Mouse (Mus musculus): Measurements from ENCODE around the gene Gm4952.

Gene Gm4952

DNA sequence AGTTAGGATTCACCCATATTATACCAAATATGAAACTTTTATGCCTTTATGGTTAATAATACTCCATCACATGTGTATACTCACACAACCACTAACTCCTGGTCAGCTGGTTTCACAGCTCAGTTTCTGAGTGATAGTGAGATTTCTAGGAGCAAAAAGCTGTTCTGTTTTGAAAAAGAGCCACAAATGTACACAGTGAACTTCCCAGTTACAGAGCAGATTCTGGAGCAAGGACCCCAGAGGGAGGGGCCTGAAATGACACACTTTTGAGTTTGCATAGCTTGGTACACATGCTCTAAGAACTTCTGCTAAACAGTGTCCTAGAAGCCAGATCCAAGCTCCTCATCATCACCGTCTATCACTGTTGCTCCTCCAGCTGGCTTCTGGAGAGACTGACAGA, at the start of gene Gm4952:
Gene Gm4952 (plus strand): TSS at position 301 of the 400 bp plus-strand sequence.
- no peak for DNase-seq

DNA sequence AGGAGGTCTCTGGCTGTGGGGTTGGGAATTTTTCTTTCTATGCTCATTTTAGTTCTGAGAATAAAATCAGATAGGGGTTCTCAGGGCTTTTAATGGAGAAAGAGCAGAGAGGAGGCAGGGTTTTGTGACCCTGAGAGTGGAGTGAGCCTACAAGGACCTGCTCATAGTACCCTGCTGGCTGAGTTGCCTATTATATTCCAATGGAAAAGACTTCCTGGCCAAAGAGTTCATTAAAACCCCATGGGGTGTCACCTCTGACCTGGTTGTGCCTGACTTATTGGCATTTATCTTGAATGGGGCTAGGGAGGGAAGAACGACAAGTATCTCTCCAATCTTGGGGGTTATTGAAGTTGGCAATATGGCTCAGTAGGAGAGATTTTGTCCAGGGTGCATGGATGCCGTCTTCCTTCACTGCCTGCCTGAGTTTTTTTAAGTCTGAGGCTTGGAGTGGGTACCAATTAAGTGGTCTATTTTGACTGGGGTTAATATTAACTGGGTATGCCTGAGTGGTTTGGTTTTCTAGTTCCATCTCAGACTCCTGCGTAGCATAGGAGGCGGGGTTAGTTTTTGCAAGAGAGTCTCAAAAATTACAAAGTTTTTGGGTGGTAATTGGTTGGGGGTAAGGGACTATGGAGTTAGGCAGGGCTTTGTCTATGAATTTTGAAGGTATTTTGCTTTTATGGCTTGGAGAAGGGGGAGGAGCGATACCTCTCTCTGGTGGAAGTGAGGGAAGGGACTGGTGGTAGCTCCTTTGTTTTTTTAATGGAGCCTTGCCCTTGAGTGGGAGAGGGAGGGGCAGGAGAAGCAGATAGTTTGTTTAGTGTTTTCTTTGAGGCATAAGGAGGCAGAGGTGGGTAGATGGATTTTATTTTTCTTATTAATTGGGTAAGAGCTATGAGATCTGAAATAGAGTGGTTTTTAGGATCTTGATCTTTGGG, 49.5 kb upstream of the Gm4952 start:
- DNase-seq, result no peak

DNA sequence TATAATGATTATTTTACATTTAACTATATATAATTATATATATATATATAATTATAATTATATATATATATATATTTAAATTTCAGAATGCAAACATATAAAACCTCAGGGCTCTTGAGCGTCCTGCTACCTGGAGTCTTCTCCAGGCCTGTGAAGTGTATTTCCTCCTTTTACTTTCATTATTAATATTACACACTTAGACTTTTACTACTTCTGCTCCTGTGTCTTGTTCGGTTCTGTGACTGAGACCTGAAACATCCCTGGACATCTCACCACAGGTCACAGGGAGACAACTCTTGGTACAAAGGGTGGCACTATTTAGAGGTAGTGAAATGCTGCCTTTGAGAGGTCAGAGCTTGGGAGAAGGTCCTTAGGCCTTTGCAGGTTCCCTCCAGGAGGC, 43.5 kb upstream of the Gm4952 start:
- no peak for DNase-seq

DNA sequence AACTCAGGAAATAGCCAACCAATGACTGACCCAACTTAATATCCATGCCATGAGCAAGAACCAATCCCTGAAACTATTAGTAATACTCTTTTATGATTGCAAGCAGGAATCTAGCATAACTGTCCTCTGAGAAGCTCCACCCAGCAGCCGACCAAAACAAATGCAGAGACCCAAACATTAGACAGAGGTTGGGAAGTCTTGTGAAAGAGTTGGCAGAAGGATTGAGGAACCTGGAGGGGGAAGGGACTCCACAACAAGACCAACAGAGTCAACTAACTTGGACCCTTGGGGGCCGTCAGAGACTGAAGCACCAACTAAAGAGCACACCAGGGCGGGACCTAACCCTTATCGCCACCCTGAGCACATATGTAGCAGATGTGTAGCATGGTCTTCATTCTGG, 41.6 kb upstream of the Gm4952 start:
- no peak for DNase-seq

DNA sequence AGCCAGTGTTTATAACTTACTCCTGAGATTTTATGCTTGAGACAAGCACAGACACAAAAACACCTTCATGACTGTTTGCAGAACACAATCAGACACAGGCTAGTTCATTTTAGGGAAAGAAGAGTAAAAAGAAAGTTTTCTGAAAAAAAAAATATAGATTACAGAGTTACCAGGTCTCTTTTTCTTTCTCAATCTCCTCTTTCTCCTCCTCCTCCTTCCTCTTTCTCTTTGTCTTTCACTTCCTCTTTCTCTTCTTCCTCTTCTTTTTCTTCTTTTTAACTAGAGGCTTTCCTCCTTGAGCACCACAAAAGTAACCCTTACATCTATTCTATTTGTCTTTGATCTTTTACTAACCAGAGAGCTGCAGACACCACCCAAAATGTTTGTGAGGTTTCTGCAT, 35.6 kb upstream of the Gm4952 start:
- DNase-seq, result no peak

DNA sequence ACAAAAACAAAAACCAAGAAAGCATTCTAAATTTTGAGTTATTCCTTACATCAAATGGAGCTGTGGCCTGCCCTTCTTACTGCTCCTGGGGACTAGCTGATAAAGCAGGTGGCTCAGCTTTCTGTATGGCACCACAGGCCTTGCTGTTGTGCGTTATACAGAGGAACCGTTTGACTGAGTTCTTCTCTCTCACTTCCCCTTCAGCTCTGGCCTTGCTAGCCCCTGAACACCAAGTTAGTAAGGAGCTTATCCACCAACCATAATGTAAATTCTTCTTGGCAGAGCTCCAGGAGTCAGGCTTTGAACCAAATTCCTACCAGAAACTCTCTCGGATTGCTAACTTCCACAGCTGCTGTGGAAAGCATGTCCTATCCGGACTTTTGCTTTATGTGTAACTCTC, 32.8 kb upstream of the Gm4952 start:
- no peak for DNase-seq

DNA sequence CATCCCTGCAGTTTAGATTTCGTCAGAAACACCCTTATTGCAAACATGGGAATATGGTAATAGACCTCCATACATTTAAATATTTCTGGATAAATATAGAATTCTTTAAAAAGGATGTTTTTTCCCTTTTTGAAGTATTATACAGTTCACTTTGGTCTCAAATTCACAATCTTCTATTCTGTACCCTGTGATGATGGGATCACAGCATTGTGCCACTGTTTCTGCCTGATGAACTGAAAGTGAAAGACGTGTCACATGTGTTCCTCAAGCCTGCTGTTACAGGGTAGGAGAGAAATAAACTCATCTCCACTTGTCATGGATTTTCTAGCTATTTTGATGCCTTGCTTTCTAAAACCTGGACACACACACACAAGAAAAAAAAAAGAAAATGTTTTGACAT, 28.9 kb upstream of the Gm4952 start:
- no peak for DNase-seq

DNA sequence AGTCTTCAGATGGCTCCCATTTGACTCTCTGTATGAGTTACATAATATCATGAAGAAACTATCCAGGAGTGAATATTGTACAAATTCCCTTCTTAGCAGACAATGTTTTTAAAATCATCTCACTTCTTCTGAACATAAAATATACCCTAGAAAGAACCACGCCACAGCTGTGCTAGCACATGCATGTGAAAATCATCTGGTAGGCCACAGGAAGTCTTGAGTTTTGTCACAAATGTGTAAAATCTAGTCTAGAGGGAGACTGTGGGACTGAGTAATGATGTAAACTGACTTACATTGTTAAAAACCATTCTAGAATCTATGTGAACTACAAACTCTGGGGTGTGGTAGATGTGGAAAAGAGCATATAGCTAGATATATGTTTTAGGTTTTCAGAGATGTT, 28.1 kb upstream of the Gm4952 start:
- DNase-seq, result no peak

DNA sequence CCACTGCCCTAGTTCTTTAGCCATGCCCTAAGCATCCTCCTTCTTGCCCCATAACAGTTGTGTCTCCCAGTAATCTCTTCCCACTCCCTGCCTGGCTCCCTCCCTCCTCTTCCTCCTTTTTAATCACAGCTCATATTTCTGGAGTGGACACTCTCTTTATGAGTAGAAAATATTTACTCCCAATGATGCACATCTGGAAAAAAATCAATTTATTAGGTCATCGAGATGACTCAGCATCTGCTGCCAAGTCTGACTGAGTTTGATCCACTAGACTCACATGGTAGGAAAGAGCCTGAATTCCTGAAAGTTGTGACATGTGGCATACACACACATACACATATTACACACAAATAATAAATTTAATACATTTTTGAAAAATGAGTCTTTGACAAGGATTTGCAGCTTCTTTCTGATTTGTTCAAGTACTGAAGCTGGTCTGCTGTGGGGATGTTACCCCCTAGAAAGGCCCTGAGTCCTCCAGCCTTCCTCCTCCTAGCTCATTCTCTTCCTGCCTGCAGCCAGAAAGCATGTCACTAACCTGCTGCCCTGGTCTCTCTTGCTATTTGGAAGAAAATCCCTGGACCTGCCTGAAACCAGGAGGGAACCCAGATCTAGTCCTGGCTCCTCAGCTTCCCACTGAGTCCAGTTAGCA, 27.0 kb upstream of the Gm4952 start:
- DNase-seq, result no peak

DNA sequence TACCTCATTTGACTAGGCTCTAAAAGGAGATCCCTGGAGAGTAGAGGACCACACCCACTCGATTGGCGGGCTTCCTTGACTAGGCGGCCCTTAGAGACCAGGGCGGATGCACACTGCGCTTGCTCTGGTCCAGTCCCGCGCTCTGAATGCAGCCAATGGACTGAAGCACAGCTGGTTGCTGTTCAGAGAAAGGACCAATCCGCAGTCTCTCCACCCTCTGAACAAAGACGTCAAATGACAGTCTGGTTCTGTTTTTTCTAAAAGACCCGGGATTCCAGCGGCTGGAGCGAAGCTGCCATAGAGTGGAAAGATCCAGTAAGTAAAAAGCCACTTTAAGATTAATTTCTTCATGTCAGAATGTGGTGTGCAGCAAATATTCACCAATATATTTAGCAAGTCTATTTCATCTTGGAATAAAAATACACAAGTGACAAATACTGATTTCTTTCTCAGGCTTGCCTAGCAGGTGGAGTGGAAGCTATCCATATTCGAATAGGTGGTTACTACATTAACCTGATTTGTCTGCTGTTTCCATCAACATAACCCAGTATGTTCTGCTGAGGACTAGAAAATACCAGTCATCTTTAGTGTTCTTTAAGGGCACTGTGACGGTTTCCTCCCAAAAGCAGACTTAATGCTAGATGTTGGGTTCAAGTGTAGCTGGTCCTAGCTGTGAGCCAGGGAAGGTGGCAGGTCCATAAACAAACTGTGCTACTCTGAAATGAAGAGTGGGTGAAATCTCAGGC, 26.3 kb upstream of the Gm4952 start:
- peak; percentile 74 for DNase-seq

DNA sequence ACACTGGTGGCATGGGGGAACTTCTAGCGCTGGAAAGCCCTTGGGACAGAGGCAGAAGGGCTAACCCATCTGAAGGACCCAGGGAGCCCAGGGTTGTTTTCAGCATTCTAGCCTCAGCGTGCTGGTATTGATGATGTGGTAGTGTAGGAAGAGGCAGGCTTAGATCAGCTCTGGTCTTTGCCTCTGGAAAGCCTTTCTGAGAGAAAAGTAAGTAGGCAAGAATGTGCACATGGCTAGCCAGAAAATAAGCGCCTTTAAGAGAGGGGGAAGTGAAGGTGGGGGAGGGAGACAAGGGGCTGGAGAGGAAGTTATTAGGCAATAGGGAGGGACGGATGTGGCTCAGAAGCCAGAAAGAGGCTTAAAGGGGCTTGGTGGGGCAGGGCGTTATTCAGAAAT, 25.8 kb upstream of the Gm4952 start:
- DNase-seq, result peak; percentile 27

DNA sequence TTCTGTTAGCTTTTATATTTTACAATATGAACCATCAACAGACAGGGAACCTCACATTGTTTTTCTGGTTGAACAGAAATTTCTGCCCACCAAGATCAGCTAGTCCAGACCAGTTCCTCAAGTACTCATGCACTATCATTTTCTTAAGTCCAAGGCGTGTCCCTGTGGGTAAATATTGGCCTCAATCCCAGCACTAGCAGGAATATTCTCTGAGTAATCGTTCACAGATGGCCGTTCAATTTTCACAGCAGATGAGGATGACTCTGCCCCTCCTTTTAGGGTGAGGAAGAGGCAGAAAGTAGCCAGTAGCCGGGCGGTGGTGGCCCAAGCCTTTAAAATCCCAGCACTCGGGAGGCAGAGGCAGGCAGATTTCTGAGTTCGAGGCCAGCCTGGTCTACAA, 24.7 kb upstream of the Gm4952 start:
- DNase-seq, result no peak

DNA sequence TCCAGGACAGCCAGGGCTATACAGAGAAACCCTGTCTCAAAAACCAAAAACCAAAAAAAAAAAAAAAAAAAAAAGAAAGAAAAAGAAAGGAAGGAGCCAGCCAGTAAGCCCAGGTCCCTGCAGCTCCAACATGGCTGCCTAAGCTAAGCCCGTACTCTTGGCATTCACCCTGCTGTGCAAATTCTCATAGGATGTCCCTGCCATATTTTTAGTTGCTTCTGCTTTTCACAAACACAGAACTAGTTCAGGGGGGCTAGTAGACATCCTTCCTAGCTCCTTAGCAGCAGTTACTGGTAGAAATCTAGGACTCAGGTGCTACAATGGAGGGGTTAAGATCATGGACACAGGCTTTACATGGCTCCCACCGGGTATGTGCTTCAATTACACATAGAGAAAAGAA, 24.3 kb upstream of the Gm4952 start:
- no peak for DNase-seq

DNA sequence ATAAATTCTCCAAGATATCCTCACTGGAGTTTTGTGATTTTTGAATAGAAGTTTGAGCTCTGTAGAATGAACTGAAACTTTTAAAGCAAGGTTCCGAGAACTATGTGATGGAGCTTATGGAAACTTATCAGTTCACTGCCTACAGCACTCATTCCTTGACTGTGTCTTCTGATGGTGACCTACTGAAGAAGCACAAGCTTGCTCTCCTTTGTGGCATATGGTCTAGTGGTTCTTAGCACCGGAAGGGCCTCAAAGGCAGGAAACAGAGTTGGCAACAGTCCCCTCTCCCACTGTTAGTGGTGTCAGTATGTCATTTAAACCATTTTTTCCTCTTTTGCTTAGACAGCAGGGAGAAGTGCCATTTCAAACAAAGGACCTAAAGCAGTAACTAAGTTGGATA, 23.1 kb upstream of the Gm4952 start:
- no peak for DNase-seq

DNA sequence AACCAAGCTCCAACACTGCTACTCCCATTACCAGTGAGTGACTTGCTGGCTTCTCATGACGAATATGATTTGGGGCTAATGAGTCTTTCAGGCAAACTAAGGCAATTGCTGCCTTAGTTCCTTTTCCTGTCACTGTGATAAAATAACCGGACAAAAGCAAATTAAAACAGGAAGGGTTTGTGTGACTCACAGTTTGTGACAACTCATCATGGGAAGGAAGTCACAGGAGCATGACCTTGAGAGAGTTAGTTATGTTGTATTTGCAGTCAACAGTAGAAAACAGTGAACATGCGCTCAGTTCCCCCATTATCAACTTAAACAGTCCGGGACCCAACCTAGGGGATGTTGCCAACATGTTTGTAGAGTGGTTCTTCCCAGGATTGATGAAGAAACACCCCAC, 14.5 kb upstream of the Gm4952 start:
- no peak for DNase-seq

DNA sequence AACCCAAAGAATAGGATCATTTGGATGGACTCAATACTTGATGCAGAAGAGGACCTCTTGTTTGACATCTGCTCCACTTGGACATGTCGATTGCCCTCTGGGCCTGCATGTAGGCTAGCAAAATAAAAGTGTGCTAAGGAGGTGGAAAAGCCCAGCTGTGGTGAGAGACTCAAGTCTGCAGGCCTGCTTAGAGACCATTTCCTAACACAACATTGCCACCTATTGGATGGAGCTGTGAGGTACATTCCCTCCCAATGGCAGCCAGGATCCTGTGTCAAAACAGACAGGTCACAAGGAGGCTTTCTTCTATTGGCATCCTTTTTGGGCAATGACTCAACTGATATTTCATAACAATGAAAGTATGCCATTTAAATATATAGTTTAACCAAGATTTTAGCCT, 7.9 kb upstream of the Gm4952 start:
- peak; percentile 78 for DNase-seq

DNA sequence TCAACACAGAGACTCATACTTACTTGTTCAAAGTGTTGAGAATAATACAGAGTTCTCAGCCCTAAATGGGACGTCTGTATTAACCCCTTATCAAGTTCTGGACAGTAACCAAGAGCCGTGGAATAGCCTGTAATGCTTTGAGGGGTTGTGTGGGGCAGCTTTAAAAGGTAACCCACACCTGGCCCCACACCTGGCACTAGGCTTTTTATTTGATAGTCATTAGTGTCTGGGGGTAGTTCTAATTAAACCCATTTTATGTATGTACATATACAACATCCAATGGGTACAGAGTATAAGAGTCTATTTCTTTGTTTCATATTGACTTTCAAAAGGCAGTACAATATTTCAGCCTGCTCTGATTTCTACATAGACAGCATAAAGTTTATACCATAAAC, 4.6 kb upstream of the Gm4952 start:
- DNase-seq, result no peak

DNA sequence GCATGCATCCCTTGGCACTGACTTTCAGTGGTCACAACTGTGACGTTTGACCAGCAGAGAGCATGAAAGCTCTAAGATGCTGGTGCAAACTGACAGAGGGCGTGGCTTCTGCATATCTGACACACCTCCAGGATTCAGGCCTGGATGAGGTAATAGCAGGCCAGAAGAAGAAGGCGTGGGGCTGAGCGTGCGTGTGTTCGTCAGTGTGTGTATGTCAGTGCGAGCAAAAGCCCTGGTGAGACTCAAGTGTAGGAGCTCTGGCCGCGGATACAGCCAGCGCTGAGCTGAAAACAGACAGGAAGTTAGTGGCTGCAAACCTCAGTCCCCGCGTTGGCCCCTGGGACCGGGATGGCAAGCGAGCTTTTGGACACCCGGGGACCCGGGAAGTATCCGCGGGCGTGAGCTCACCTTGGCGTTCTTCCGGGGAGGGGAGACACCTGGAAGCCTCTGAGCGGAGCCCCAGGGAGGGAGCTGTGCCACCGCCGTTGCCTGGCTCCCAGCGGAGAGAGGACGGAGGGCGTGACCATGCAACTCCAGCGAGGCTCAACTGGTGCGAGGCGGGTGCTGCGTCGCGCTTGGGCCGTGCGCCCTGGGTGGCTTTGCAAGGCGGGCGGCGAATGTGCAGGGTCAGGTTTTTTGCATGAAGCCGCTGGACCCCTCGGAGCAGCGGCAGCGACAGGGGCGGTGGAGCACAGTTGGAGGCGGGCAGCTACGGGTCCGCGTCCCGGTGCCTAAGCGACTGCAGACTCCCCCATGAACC, 4.1 kb upstream of the Gm4952 start:
- peak; percentile 52 for DNase-seq

DNA sequence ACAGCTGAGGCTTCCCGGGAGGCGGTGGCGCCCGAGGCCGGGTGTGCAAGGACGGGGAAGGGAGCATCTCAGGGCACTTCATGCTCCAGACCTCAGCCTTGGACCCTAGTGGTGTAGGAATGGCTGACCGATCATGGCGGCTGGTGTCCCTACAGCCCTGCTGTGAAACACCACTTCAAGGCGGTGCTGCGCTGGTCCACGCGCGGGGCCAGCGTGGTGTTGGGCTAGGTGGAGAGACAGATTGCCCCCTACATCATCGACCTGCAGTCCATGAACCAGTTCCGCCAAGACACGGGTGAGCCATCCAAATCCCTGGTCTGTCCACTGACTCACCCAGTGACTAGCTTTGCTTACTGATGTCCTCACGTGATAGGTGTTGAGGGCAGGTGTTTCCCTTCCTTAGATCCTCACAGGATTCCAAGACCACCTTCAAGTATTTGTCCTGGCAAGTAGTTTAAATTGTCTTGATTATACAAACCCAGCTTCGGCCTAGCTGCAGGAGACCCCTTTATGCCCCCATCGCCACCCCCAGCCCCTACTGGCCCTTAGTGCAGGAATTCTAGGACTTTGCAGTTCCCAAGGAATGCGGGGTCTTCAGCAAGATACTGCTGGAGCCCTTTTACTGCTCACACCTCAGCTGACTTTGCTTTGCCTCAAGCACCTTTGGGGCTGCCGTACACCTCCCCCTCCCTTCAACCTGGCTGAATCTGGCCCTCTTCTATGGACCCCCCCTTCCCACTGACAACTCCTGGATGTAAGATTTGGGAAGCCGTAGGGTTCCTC, 3.3 kb upstream of the Gm4952 start:
- no peak for DNase-seq

DNA sequence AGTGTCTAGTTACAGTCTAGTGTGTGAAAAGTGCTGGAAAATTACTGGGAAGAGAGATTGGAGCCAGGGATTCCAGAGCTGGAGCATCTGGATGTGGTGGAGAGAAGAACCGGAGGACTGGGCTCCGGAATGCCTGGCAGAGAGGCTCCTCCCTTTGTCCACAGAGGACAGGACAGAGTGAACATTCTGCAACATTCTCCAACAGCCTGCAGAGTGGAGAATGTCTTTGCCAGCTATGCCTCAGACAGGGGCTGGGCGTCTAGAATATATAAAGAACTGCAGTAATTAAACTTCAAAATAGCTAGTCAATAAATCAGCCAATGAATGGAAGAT, 2.7 kb upstream of the Gm4952 start:
- DNase-seq, result no peak

DNA sequence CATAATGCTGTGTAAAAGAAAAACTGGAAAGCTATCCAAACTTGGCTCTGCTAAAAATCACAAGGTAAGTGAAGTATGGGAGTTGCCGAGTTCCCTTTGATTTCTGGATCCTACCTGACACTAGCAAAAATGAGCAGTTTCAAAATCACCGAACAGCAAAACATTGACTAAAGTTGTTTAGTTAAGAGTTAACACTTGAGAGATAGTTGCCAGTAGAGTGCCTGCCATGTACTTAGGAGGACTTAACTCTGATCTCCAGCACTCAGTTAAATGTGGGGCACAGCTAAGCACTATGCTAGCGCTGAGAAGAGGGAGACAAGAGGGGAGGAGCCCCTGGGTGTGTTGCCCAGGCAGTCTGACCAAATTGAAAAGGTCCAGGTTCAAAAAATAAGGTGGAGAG, 1.1 kb upstream of the Gm4952 start:
- no peak for DNase-seq

Data from thymus, postnatal 14 days (tissue).